Mouse (Mus musculus): ENCODE measurements around the gene Nim1k.

Nim1k gene

GRCm38 (mm10) chr13:119755681-119756471, at the start of gene Nim1k:
Nim1k (minus strand) TSS chr13:119755882.
- DNase-seq (ENCODE audit: low spot score in 2 of 2): peak; percentile 69 to 72

GRCm38 (mm10) chr13:119797656-119798055, 42.0 kb upstream of the Nim1k start:
- no peak for DNase-seq (ENCODE audit: low spot score in 2 of 2)

GRCm38 (mm10) chr13:119792791-119793404, 37.2 kb upstream of the Nim1k start:
- no peak for DNase-seq (ENCODE audit: low spot score in 2 of 2)

GRCm38 (mm10) chr13:119791580-119792135, 36.0 kb upstream of the Nim1k start:
- DNase-seq (ENCODE audit: low spot score in 2 of 2): no peak

DNA sequence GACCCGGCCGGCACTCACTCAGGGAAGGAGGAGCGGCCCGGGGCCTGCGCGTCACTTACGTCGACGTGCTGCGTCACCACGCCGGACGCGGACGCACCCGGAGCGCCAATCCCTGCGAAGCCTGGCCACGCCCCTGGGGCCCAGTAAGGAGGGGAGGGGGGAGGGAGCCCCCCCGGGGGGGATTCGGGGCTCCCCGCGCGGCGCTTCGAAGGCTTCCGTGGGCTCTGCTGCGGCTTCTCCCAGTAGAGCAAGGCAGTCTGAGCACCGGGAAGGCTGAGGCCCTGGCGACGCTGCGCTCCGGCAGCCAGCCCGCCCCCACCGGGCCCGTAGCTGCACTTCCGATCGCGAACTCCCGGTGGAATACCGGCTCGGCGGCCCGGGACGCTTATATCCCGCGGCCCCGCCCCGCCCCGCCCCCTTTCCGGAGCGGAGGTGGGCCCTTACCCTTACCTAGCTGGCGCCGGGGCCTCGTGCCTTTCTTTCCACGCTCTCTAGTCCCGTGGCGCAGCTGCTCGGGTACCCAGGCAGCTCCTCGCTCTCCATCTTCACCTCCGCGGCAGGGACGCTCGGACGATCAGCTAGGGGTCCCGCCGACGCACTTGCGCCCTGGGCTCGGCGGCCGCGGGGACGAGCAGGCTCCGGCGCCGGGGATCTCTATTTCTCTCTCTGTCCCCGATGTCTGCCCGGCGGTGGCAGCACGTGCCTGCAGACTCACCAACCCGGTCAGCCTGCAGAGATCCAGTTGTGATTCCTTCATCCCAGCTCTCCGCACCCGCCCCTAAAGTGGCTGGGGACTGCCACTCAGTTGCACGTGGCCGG, 35.3 kb upstream of the Nim1k start, which contains the start of gene Zfp131:
Gene Zfp131, minus strand, starts transcription at position 129 of the 819 bp plus-strand sequence.
- peak; percentile 93 for DNase-seq (ENCODE audit: low spot score in 2 of 2)

DNA sequence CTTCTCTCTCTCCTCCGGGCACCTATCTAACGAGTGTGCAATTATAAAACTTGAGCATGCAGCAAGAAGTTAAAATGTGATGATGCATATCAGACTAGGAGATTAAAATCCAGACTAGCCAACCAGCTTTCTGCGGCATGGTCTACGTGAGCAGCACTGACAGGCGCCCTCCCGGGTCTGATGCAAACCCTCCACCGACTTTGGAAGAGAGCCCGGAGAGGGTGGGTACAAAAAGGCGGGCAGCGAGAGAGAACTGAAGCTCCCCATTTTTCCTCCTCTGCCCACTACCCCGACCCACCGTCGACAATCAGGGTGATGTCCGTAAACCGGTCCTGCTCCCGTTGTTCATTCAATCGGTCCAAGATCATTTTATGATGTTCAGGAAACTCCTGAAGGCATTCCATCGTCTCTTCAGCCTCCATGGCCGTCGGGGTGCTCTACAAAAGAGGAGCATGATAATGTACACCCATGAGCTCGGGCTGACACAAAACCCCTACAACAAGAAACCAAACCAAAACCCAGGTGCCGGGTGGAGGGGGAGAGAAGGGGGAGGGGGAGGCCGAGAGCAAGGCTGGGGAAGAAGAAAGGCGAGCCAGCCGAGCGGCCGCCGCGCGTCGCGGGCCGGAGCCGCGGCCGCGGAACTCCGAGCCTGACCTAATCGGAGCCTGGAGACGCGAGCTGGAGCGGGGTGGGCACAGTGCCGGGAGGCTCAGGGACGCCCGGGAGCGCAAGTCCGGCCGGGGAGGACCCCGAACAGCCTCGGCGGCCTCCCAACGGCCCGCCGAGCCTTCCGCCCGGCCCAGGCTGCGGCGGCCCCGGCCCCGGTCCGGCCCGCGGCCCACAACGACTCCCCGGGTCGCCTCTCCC, 34.4 kb upstream of the Nim1k start:
- DNase-seq (ENCODE audit: low spot score in 2 of 2): peak; percentile 67 to 73

DNA sequence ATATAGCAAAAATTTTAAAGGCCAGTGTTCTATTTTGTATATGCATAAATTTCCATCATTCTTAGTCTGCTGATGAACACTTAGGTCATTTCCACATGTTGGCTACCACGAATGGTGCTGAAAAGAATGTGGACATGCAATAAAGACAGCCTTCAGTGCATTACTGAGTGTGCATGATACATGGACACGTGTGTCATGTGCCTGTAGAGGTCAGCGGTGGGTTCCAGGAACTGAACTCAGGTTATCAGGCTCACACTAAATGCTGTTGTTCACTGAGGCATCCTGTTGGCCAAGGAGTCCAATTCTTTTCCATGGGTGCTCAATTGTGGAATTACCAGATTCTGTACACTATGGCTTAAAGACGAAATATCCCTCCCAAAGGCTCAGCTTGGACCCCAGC, 27.9 kb upstream of the Nim1k start:
- no peak for DNase-seq (ENCODE audit: low spot score in 2 of 2)

DNA sequence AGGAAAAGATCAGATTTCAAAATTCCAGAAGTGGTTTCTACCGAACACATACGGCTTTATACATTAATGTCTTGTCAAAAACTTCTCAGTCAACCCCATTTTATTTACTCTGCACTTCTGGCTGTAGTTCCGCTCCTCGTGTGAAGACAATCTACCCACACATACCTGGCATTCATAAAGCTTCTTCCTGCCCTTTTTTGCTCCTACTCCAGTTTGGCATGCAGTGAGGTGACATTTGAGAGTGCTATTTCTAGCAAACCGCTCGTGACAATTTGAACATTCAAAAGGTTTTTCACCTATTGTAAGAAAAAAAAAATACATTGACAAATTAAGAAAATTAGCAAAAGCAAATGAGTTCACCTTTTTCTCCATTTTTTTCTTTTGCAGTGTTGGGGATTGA, 12.9 kb upstream of the Nim1k start:
- no peak for DNase-seq (ENCODE audit: low spot score in 2 of 2)

DNA sequence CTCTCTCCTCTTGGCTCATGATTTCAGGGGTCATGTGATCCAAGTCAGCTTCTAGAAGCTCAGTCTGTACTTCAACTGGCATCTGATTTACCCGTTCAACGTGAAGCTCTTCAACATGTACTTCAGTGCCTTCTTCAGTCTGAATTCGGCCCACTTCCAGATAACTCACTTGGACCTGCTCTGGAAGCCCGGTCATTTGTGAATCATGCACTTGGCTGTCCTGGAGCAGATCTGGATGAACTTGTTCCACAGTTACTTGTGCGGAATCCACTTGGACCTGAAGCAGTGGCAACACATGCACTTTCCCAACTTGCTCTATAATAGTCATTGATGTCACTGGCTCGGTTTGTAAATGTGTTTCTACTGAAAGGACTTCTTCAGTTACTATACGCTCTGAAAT, 10.8 kb upstream of the Nim1k start:
- DNase-seq (ENCODE audit: low spot score in 2 of 2): no peak

- DNase-seq (ENCODE audit: low spot score in 2 of 2): no peak
Measured at GRCm38 (mm10) chr13:119756831-119757230, 1.1 kb upstream of the Nim1k start.

- no peak for DNase-seq (ENCODE audit: low spot score in 2 of 2)
Measured at GRCm38 (mm10) chr13:119755141-119755547, 538 bp downstream of the Nim1k start.

- DNase-seq (ENCODE audit: low spot score in 2 of 2): no peak
Measured at GRCm38 (mm10) chr13:119754635-119755020, 1.1 kb downstream of the Nim1k start.

DNA sequence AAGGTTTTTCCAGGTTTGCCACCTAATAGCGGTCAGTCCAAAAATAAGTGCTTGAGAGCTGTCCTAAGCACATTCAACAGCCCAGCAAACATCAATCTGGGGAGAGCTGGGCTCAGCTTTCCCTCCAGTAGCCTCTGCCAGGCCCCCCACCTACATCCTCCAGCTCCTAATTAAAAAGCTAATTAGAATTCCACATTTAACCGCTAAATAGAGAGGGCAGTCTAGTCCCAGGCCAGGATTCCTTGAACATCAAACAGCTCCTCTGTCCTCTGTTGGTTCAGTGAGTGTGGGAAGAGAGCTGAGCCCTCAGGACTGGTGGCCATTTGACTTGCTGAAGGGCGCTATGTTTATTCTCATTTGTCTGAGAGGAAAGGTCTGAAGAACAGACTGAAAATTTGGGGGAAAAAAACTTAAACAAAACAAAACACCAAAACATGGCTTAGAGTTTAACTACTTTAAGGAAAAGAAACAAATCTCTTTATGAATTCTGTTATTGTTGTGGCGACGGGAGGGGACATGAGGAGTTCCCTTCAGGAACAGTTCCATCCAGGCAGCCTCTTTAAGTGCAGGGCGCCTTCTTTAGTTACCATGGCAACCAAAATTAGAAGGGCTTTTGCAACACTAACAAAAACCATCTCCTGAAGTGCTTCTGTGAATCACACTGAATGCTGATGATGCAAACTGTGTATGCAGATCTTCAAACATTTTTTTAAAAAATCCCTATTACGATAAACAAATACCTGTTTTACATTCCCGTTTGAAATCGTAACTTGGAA, 1.6 kb downstream of the Nim1k start:
- no peak for DNase-seq (ENCODE audit: low spot score in 2 of 2)

- no peak for DNase-seq (ENCODE audit: low spot score in 2 of 2)
Measured at GRCm38 (mm10) chr13:119746930-119747329, 8.8 kb downstream of the Nim1k start.

- no peak for DNase-seq (ENCODE audit: low spot score in 2 of 2)
Measured at GRCm38 (mm10) chr13:119743470-119743869, 12.2 kb downstream of the Nim1k start.

GRCm38 (mm10) chr13:119742711-119743415, 12.8 kb downstream of the Nim1k start:
- DNase-seq (ENCODE audit: low spot score in 2 of 2): no peak

DNA sequence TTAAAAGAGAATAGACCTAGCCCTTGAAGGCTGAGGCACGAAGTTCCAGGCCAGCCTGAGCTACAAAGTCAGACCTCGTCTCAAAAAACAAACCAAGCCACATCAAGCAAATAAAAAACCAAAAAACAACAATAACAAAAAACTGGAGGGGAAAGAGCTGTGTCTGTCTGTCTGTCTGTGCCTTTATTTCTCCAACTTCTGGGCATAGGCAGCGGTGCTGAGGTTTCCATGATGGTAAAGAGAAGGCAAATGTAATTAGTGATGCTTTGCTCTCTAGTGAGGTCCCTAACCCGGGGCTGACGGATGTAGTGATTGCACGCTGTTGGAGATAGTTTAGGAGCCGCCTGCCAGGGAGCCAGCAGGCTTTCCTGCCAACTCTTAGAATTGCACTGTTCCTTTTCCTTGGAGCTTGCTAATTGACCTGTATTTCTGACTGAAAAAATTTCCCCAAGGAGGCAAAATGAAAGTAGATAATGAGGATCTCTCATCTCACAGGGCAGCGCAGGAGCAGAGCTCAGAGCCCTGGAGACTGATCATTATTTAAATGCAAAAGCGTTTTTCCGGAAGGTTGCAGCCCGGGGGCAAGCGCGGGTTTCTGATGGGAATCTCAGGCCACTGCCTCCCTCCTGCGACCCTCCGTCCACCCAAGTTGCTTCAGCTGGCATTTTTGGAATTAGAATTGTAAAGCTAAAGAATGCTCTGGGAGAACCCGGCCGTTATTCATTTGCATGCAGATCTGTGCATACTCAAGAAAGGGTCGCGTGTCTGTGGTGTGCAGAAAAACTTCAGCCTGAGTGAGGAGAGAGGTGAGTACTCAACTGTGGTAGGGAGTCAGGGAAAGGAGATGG, 14.1 kb downstream of the Nim1k start:
- no peak for DNase-seq (ENCODE audit: low spot score in 2 of 2)

GRCm38 (mm10) chr13:119731448-119731847, 24.2 kb downstream of the Nim1k start:
- no peak for DNase-seq (ENCODE audit: low spot score in 2 of 2)

DNA sequence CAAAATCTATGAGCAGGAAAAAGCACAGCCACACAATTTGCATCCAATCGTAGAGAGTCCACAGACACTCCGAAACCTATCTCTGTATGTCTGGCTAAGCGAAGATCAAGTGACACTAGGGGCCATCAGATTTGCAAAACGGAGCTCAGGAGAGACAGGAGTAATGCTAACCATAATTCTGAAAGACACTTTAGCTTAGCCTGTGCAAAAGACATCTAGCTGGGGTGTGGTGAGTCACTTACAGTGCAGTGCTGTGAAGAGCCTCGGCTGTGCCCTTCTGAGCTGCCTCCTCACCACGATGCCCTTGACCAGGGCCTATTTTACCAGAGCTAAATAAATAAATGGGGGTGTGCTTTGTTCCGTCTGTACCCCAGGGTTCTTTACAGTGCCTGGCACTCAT, 26.3 kb downstream of the Nim1k start:
- DNase-seq (ENCODE audit: low spot score in 2 of 2): no peak

Measured in urinary bladder, postnatal 4 days (tissue).